Mouse (Mus musculus) testis, adult 2 months (tissue): ENCODE data around the gene Polr1b.

ENCODE experiments used
- CTCF ChIP-seq: fragments of 200-500 bp; IDR thresholded peaks from 2 replicates; pipeline ENCODE4 v1.5.1; 2012; ENCODE audit warnings: low read depth, mild to moderate bottlenecking, inconsistent platforms, low read length, moderate library complexity; ENCODE audit not compliant: control insufficient read depth, insufficient read depth, insufficient replicate concordance
- POLR2A ChIP-seq: fragments of 200-500 bp; IDR thresholded peaks from 2 replicates; pipeline ENCODE4 v1.6.1; 2012; ENCODE audit warnings: low read depth, mild to moderate bottlenecking, inconsistent platforms, low read length, moderate library complexity; ENCODE audit not compliant: control insufficient read depth

DNA sequence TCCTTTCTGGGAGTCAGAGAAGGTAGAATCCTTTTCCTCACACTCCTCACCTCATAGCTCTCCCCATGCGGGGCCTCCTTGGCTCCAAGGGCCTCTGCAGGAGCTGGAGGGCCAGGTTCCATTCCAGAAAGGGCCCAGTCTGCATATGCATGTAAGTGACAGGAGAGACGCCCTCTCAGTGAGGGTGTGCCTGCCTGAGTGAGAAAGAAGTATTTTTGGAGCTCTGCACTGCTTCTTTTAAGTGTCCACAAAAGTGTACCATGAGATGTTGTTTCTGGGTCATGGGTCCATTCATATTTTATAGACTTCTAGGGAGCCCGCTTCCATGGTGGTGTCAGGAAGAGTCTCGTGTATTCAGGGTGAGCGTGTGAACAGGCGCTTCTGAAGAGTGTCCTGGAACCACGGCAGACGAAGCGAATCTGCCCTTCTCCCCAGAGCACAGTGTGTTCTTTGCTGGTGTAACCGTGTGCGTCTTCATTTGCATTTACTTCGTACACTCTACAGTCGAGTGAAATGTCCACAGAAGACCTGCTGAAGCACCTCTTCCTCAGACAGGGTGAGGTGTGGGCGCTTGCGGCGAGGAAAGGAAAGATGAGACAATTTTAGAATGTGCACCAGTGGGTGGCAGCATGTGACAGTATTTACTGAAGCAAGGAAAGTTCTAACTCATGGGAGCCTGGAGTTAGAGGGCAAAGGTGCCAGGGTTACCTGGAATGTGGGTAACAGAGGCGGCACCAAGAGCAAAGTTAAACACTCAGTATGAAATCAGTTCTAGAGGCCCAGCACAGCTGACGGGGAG is 6.7 kb upstream of the Polr1b start:
- no peak for TF ChIP-seq CTCF
- TF ChIP-seq POLR2A = no peak
